Mouse (Mus musculus): ENCODE data around the gene Shkbp1.

DNA sequence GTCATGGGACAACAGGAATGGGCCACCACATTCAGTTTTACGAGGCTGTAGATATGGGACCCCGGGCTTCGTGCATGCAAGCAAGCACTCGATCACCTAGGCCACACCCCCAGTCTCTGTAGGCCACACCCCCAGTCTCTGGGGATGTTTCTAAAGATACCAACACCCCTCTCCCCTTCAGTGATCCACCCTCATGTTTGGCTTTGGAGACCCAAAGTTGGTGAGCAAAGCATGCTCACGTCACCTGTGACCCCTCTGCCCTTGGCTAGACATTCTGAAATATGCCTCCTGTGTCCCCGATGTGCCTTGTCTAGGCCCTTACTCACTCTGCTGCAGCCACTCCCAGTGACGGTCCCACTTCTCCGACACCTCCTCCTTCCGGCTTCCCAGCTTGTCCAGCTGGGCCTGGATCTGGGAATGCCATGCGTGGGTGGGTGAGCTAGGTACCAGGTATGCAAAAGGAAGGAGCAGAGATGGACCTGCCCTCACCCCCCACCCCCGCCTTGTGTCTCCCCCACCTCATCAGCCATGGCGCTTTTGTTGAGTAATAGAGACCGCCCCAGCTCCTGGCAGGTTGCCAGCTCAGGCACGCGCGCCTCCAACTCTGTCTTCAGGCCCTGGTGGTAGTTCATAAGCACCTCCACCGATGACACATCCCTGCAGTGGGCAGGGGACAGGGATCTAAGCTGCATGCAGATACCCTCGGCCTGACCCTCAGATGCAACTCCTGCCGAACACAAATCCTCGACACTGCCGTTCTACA is 10.4 kb upstream of the Shkbp1 start:
- TF ChIP-seq POLR2A (IDR thresholded peaks at IDR 0.05; ENCODE audit: insufficient read depth, low read length) (no peak), CTCF (IDR thresholded peaks at IDR 0.05; ENCODE audit: low read depth, low read length) (no peak)

All from ES-Bruce4 (cell line).